18 mouse cellular contexts compared by ENCODE assay signal in genomic region chr13:44775396-44775795, GRCm38 (mm10).
"Had no signal": no experiment of that assay in that cellular context is flagged by ENCODE, and none has a peak within 500 bp of the region (broad histone marks: within the 10 kb centered on the region; RNA-seq: fewer than 3 reads in every experiment).

No protein-coding gene starts in this region.

- H3K4me1 ChIP-seq: midbrain, embryonic 12.5 days; neural tube, embryonic 15.5 days had no signal

- H3K27ac ChIP-seq: midbrain, embryonic 10.5 days; midbrain, embryonic 12.5 days; neural tube, embryonic 13.5 days; neural tube, embryonic 15.5 days had no signal

- H3K9me3 ChIP-seq: midbrain, embryonic 10.5 days; midbrain, embryonic 12.5 days; neural tube, embryonic 13.5 days; neural tube, embryonic 15.5 days had no signal

- H3K4me3 ChIP-seq: midbrain, embryonic 10.5 days; midbrain, embryonic 12.5 days; myocyte; neural tube, embryonic 13.5 days; neural tube, embryonic 15.5 days had no signal

- DNase-seq: lung, adult 18-20 months; lung, embryonic 14.5 days; lung, postnatal 10 days; lung, postnatal 4 days; midbrain, embryonic 14.5 days; retina, postnatal 1 day; right cerebral cortex, adult 18-20 months; right cerebral cortex, postnatal 25 days; right cerebral cortex, postnatal 4 days; spleen, adult 18-20 months; thymus, adult 18-20 months; thymus, postnatal 14 days; thymus, postnatal 36 days had no signal

- H3K9ac ChIP-seq: lung, embryonic 14.5 days; midbrain, embryonic 12.5 days; neural tube, embryonic 13.5 days; neural tube, embryonic 15.5 days had no signal

- H3K36me3 ChIP-seq: midbrain, embryonic 12.5 days; neural tube, embryonic 13.5 days; neural tube, embryonic 15.5 days had no signal

- H3K27me3 ChIP-seq: midbrain, embryonic 12.5 days; neural tube, embryonic 13.5 days; neural tube, embryonic 15.5 days had no signal
